Mouse (Mus musculus) adrenal gland (tissue): ENCODE measurements around the gene Usp50.

ENCODE experiments used
- intact Hi-C: fragments of 180-260 bp; cut with DNase I; formaldehyde crosslinking; loops from one replicate; pipeline ENCODE4 v1.15.1; 2025
- long read RNA-seq, 2 experiments: library from polyadenylated mRNA; unstranded; transcript quantifications; one replicate each; pipeline ENCODE4 v2.0.0; 2020; ENCODE audit warnings: borderline replicate concordance in 1 of 2; ENCODE audit not compliant: insufficient replicate concordance in 1 of 2

Usp50 gene
- long read RNA-seq, experiment 1, result 0 reads
- long read RNA-seq, experiment 2, partial matches to known transcripts, result 0 of 1 reads
- long read RNA-seq, experiment 2, other reads (novel, unspliced or antisense), result 1 of 1 reads

- intact Hi-C loops, result loop anchor here (2.0 kb wide), 1 partner anchor 185 kb away; no protein-coding TSS in a partner anchor
These were observed at the start of gene Usp50 for GRCm38 (mm10) chr2:126783370-126783769. Usp50 (minus strand) TSS chr2:126783470.

GRCm38 (mm10) chr2:126817414-126817813, 34.1 kb upstream of the Usp50 start:
- intact Hi-C loops, result no loop called here

- intact Hi-C loops, result no loop called here
These were observed 33.5 kb upstream of the Usp50 start for GRCm38 (mm10) chr2:126816644-126817347.

- intact Hi-C loops, result no loop called here
These were observed 32.6 kb upstream of the Usp50 start for GRCm38 (mm10) chr2:126815822-126816221.

GRCm38 (mm10) chr2:126801980-126802379, 18.7 kb upstream of the Usp50 start:
- intact Hi-C loops, result no loop called here

- intact Hi-C loops, result loop anchor here (5.0 kb wide), 1 partner anchor 41 kb away; no protein-coding TSS in a partner anchor
These were observed 15.2 kb upstream of the Usp50 start for GRCm38 (mm10) chr2:126798455-126798854.

GRCm38 (mm10) chr2:126795708-126796107, 12.4 kb upstream of the Usp50 start:
- intact Hi-C loops, result loop anchor here (5.0 kb wide), 1 partner anchor 38 kb away; no protein-coding TSS in a partner anchor

GRCm38 (mm10) chr2:126792611-126793010, 9.3 kb upstream of the Usp50 start:
- intact Hi-C loops, result no loop called here

- intact Hi-C loops, result no loop called here
These were observed 4.6 kb upstream of the Usp50 start for GRCm38 (mm10) chr2:126787721-126788342.

- intact Hi-C loops, result loop anchor here (2.0 kb wide), 1 partner anchor 184 kb away; no protein-coding TSS in a partner anchor
These were observed 837 bp downstream of the Usp50 start for GRCm38 (mm10) chr2:126782433-126782832.

GRCm38 (mm10) chr2:126781478-126781877, 1.8 kb downstream of the Usp50 start:
- intact Hi-C loops, result no loop called here

GRCm38 (mm10) chr2:126780286-126780685, 3.0 kb downstream of the Usp50 start:
- intact Hi-C loops, result no loop called here

- intact Hi-C loops, result no loop called here
These were observed 4.5 kb downstream of the Usp50 start for GRCm38 (mm10) chr2:126778806-126779205.

GRCm38 (mm10) chr2:126776416-126776815, 6.9 kb downstream of the Usp50 start:
- intact Hi-C loops, result no loop called here

- intact Hi-C loops, result no loop called here
These were observed 7.3 kb downstream of the Usp50 start for GRCm38 (mm10) chr2:126775951-126776350.

- intact Hi-C loops, result no loop called here
These were observed 11.1 kb downstream of the Usp50 start for GRCm38 (mm10) chr2:126772217-126772616.

GRCm38 (mm10) chr2:126769431-126770181, 13.7 kb downstream of the Usp50 start:
- intact Hi-C loops, result no loop called here

- intact Hi-C loops, result no loop called here
These were observed 15.1 kb downstream of the Usp50 start for GRCm38 (mm10) chr2:126768194-126768593.

- intact Hi-C loops, result no loop called here
These were observed 15.7 kb downstream of the Usp50 start for GRCm38 (mm10) chr2:126767599-126767998.

GRCm38 (mm10) chr2:126765867-126766582, 17.2 kb downstream of the Usp50 start:
- intact Hi-C loops, result no loop called here

GRCm38 (mm10) chr2:126759351-126759750, 23.9 kb downstream of the Usp50 start:
- intact Hi-C loops, result loop anchor here (5.0 kb wide), 1 partner anchor 38 kb away; no protein-coding TSS in a partner anchor
